Mouse (Mus musculus) spleen, adult 18-20 months (tissue): ENCODE data around the gene Tnfrsf17.
"Not testable (repeated sequence)": the region's sequence is repeated elsewhere in the genome, so short reads cannot be mapped to it uniquely, and the experiment has no call there.

ENCODE experiments used
- DNase-seq, 2 experiments: peaks; one replicate each; pipeline ENCODE4 v3.0.0; 2022; ENCODE audit warnings: mixed read lengths in 2 of 2

The Tnfrsf17 gene

DNA sequence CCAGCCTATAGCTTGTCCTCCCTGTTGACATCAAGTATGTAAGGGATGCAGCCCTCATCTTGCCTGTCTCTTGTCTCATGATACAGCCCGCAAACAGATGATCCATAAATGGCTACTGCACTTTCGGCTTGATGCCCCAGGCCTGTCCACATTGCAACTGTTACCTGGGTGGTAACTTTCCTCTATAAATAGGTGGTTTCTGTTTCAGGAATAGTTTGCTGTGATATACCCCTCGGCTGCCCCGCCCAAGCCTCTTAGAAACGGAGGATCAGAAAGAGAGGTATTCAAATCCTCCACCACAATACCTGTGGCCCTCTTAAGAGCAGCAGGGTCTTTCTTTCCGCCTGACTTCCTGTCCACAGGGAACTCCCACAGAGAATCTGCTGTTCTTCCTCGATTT, at the start of gene Tnfrsf17:
Gene Tnfrsf17, plus strand, starts transcription at position 301 of the 400 bp plus-strand sequence.
- DNase-seq = no peak

DNA sequence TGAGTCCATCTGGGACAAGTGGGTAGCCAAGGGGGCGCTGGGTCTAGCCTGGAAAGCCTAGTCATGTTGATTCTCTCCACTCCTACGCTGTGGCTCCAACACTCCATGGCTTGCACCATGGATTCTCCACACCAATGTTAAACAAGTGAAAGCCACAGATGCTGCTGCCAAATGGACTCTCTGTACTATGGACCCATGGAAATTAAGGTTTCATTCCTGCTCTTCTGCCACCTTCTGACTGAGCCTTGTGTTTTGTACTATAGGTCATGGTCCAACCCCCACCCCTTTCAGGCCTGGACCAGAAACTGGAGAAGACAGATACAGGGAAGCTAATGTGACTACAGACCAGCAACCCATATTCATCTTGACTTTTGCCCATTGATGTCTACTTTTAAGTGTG, 47.1 kb upstream of the Tnfrsf17 start:
- no peak for DNase-seq

DNA sequence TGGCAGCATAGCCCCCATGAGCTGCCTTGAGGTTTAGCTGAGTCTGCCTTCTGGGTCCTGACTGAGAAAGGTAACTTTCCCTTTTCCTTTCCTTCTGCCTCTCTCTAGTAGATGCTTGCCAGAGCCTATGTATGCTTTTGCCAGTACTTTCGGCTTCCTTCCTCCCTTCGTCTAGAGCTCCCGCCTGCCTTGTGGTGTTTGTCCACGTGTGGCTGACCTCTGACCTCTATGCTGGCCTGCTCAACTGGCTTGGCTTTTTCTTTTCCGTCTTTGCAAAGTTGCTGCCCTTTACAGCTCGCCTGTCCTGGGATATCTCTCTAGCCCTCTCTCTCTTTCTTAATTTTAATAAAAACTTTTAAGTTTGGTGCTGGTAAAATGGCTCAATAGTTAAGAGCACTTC, 43.8 kb upstream of the Tnfrsf17 start:
- no peak for DNase-seq

DNA sequence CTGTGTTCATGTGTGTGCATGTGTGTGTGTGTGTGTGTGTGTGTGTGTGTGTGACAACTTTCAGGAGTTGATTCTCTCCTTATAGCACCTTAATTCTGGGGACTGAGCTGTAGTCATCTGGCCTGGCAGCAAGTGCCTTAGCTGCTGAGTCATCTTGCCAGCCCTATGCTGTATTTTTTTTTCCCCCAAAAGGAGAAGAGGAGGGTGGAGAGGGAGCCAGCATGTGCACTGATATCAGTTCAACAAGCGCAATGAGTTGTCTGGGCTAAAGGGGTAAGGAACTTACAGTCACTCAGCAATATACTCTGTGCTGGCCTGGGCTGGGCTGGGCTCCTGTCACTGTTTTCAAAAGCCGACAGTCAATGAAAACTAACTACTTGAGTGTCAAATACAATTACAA, 43.0 kb upstream of the Tnfrsf17 start:
- DNase-seq = no peak

DNA sequence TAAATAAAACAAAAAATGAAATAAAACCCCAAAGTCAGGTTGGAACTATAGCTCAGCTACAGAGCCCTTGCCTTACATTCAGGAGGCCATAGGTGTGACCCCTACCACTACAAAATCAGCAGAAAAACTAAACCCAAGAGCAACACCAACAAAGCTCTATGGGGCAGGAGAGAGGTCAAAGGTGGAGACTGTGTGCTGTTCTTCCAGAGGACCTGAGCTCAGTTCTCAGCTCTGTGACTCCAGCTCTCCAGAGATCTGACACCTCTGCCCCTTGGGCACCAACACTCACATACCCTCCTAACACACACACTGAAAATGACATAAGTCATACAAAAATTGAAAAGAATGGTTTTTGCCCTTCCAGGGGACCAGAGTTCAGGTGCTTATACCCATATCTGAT, 42.5 kb upstream of the Tnfrsf17 start:
- DNase-seq = no peak

DNA sequence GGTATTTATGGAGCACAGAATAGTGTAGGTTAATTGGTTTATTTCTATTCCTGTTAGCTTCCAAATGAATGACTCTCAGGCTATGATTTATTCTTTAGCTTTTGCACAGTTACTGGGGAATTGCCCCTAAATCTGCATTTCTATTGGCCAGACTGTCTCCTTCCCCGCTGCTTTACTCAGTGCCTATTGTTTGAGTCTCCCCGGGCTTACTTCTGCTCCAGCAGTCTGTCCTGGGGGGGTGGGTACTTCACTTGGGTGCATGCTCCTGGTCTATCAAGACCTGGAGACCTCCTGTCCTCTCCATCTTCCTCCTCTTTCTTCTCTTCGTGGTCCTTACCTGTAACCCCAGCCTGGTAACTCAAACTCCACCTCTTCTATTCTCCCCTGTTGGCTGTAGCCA, 36.7 kb upstream of the Tnfrsf17 start:
- DNase-seq = no peak

DNA sequence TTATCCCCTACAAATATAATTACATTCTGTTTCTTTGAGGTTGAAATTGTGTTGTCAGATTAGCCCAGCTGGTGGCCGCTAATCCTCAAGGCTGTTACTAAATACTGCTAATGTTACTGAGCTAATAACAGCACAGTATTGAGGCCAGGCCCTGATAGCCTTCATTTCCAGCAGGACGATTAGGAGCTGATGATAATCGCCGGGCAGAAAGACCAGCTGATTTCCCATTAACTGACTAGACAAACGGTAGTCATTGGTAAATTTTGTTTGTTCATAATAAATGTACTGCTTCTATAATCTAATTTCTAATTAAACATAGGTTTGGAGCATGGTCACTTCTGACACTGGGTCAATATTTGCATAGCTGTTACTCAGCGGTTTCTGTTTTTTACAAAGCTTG, 34.8 kb upstream of the Tnfrsf17 start:
- no peak for DNase-seq

DNA sequence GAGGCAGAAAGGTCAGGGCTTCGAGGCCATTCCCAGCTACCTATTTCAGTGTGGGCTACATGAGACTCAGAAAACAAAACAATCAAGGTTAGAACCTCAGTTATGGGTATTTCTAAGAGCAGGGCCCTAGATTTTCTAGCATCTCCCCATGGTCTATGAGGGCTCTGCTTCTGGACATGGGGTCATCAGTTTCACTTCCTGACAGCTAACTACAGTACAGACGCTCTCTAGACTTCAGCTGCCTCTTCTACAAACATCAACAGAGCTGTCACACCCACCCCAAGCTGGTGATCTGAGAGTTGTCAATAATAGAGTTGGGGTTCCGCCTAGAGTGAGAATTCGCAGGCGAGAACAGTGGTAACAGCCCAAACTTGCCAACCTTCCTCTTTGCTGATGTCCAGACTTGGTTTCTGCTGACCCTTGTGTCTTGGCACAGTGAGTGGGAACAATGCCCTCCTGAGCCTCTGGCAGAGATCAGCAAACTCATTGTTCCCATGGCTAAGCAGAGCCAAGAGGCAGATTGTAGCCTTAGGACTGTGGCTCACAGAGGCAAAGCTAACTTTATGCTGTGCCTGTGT, 30.9 kb upstream of the Tnfrsf17 start:
- DNase-seq = peak in 1 of 2 experiments; percentile 6

DNA sequence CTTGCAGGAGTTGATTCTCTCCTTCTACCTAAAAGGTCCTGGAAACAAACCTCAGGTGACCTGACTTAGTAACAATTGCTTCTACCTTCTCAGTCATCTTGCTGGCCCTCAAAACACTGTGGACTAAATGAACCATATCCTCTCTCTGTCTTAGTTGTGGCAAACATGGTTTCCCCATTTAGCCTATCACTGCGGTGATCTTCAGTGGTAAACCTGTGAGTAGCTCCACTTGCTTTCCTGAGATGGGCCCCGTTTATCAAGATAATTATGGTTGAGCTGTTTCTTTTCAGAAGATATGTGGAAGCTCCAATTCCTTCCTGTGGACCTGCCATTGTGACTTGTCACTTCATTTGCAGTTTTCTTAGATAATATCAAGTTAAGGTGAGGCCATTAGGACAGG, 28.7 kb upstream of the Tnfrsf17 start:
- no peak for DNase-seq

DNA sequence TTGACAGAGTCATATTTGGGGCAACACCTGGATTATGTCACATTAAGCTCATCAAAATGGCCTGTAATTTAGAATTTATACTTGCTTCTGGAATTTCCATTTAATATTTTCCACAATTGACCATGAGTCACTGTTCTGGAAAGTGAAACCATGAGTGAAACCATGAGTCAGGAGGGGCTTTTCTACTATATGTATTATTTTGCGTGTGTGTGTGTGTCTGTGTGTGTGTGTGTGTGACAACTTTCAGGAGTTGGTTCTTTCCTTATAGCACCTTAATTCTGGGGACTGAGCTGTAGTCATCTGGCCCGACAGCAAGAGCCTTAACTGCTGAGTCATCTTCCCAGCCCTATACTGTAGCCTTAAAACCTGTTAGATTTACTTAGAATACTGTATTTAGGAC, 27.7 kb upstream of the Tnfrsf17 start:
- DNase-seq = no peak

DNA sequence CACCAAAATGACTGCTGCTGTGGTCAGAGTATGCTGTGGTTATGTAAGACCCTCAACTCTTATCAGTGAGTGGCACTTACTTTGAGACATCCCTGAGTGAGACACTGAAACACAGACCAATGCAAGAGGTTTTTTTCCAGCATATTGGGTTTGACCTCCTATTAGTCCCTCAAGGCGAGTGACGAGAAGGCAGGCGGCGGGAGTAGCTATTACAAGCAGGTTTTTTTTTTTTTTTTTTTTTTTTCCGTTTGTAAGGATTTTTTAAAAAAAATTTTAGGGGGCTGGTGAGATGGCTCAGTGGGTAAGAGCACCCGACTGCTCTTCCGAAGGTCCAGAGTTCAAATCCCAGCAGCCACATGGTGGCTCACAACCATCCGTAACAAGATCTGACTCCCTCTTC, 24.7 kb upstream of the Tnfrsf17 start:
- DNase-seq = not testable (repeated sequence)

DNA sequence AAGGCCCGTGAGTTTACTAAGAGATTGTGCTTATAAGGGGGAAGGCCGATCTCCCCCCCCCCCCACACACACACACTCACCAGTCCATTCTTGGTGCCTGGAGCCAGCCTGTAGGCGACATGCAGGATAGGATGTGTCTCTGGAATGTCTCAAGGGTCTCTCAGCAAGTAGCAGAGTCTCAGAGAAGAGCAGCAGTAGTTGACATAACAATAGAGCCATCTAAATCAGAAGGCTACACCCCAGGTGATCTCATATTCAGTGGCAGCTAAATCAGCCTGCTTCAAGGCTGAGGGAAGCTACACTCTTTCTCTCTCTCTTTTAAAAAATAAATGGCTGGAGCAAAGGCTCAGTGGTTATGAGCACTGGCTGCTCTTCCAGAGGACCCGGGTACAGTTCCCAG, 18.0 kb upstream of the Tnfrsf17 start:
- DNase-seq = not testable (repeated sequence)

DNA sequence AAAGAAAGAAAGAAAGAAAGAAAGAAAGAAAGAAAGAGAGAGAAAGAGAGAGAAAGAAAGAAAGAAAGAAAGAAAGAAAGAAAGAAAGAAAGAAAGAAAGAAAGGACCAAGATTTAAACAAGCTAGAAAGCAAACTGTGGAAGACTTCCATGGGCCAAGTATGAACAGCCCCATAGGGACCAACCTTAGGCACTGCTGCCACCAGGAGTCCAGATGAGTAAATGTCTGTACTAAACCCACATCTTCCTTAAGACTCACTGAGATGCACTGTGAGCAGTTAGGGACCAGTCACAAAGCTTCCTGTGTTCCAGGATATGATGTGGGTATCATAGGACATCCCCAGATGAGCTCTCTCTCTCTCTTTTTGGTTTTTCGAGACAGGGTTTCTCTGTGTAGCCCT, 15.9 kb upstream of the Tnfrsf17 start:
- DNase-seq = not testable (repeated sequence)

DNA sequence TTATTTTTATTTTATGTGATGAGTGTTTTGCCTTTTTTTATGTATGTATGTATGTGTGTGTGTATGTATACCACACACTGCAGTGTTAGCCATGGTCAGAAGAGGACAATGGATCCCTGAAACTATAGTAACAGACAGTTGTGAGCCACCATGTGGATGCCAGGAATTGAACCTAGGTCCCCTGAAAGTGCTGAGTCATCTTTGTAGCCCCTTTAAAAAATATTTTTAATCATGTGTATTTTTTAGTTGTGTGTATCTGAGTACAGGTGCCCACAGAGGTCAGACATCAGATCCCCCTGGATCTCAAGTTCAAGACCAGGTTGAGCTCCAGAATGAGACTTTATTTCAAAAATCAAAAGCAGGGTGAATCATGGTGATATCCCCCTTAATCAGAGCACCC, 9.9 kb upstream of the Tnfrsf17 start:
- DNase-seq = no peak

DNA sequence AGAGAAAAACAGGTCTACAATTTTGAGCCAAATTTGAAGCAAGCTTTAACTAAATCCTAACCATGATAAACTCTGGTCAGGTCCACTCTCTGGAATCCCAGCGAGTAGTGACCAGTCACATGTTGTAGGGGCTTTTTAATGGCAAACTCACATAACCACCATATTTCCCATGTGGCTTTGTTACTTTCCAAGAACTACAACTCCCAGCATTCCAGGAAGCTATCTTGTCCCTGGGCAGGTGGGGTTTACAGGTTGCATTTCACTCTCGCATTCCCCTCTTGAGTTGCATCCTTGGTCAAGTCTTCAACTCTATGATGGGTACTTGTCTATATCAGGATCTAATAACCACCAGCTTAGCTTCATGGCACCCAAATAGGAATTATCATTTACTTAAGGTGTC, 8.1 kb upstream of the Tnfrsf17 start:
- no peak for DNase-seq

DNA sequence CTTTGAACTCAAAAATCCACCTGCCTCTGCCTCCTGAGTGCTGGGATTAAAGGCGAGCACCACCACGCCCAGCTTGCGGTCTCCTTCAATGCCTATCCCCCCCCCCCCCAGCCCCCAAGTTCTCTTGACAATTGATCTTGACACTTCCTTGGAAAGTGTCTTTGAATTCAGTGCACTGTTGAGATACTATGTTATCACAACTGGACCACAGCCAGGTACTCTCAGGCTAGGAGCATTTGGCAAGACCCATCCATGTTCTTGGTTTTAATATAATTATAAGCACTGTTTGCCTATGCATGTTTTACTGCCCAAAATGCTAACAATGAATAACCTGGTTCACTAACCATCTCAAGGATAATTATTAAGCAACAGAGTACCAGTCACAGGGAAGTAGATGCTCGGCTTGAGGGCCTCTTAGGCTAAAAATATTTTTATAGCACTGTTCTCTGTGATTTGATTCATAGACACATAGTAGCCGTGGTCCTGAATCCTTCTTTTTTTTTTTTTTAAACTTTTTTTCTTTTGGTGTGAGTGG, 2.2 kb downstream of the Tnfrsf17 start:
- no peak for DNase-seq

DNA sequence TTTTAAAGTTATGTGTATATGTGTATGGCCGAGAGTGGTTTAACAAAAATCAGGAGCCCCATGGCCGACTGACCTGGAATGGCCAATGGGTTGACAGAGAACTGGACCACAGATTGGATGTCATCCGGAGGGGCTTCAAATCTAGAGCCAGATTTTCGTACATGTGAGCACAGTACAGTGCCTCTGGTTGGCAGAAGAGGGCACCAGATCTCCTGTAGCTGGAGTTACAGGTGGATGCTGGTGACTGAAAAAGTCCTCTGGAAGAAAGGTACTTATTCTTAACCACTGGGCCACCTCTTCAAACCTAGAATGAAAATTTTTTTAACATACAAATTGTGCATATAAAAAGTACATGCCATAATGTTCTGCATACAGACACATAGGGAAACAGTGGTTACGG, 3.1 kb downstream of the Tnfrsf17 start:
- peak in 1 of 2 experiments; percentile 15 for DNase-seq

DNA sequence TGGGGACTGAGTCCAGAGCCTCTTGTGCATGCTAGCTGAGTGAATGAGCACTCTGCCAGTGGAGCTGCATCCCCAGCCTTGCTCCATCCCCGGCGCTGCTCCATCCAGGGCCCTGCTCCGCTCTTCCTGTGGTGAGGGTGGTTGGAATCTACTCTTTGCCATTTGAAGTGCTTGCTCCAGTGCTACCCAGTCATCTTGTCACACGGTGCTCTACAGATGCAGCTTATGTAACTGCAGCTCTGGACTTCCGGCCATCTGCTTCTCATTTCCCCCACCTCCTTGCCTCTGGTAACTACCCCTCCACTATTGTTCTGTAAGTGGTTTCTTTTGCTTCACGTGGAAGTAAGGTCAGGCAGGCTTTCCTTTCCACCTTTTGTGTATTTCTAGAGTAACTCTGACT, 3.7 kb downstream of the Tnfrsf17 start:
- DNase-seq = peak in 1 of 2 experiments; percentile 13

DNA sequence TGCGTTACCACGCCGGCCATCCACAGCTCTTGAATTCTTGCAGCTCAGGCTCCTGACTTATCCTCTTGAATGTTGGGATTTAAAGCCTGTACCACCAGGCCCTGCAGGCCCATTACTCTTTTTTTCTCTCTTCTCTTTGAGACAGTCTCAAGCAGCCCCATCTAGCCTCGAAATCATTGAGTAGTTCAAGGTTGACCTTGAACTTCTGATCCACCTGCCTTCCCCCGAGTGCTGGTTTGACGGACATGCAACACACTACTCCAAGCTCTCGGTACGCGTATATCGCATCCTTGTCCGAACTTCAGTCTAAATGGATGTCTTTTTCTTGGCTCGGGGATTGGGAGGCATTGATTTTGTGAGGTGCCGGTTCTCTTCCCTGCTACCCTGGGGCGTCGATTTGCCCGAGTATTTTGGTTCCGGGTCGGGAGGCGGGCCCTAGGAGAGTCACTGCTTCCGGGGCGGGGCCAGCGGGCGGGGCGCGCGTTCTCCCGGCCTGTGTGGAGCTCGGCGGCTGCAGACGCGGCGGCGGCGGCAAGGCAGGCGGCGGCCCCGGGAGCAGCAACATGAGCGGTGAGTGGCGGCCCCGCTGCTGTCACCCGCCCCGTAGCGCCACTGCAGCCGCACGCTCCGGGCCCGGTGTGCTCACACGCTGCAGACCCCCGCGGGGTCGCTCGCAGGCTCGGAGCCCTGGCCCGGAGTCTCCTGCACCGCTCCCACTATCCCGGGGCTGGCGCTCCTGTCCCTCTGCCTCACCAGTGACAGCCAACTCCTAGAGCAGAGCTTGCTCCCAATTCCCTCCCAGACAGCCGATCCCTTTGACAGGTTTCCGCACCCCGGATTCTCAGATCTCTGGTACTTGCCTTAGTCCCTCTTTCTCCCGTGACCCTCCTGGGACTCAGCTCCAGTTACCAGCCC, 9.1 kb downstream of the Tnfrsf17 start, which contains the start of gene Snx29:
Gene Snx29, plus strand, starts transcription at position 500 of the 915 bp plus-strand sequence.
- DNase-seq = peak; percentile 92 to 99

DNA sequence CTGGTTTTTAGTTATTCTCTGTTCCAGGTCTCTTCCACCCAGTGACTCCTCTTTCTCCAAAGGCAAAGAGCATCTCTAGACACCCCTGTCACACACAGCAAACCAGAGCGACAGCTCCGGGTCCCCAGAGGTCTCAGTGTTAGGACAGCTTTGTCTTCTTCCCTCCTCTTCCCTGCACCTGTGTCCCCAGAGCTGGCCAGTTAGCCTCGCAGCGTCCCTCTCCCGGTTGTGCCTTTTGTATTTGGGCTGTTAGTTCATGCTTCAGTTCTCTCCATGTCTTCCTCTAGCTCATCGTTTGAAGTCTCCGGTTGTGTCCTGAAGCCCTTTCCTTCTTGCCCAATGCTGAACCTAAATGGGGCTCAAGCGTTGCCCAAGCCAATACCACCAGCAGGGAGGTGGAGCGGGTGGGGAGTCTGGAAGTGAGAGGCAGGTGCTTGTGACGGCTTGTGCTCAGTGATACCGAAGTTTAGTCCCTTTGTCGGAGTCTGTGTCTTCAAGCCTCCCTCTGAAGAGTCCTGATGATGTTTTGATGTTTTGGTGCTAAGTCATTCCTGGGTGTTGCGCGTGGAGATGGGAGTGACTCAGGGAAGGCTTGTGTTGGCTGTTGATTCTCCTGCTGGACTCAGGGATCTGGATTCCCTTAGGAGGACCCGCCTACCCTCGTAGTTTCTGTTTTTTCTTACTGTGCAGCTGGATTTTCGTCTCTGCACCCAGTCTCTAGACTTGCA, 9.9 kb downstream of the Tnfrsf17 start:
- no peak for DNase-seq

DNA sequence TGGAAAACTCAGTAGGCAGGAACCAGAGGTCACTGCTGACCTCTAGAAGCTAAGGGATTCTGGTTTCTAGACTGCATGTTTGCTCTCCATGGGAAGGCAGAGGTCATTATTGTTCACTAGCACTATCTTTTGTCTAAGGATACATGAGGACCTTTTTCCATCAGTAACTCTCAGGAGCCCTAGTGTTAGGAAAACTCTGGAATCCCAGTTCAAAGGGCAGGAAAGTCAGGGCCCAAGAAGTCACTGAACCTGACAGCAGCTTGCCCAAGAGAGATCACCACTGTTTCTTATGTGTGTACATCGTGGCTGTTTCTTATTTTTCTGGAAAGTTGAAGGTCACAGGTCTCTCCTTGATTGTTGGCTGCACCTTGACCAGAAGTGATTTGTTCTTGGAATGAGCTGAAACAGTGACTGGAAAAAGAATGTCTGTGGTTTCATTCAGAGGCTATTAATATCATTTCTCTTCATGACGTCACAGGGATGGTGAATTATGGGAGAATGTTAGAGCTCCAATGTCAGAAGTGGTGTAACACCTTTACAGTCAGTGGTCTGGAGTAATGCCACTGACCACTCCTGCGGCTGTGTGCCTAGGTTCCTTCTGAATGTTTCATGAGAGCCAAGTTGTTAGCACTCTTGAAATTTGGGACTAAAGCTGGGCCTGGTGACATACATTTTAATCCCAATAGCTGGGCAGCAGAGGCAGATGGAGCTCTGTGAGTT, 16.6 kb downstream of the Tnfrsf17 start:
- no peak for DNase-seq

DNA sequence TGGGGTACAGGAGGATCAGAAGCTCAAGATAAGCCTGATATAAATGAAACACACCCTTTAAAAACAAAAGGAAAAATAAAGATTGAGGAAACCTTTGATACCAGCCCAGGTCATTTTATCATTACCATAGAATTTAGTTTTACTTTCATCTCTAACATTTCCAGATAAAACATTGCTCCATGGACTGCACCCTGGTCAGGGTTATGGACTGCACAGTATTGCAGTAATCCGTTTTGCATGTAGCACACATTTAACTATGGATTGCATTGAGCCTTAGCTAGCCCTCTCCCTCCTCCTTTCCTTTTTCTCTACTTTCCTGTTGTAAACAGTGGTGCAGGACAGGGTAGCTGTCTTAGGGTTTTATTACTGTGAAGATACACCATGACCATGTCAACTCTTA, 17.4 kb downstream of the Tnfrsf17 start:
- no peak for DNase-seq
